Mouse (Mus musculus): ENCODE results near the gene Gp1ba. TPM values are rescaled to one million over a fixed set of nuclear protein-coding genes. Genes with fewer than 3 reads are reported as not detected.

Gene Gp1ba
- polyA plus RNA-seq, 1 experiment from 2014 or later, result 1.2 TPM

- WGBS, result 46% methylated on average over 7 of the region's 7 CpGs
Observed at GRCm38 (mm10) chr11:70621972-70622814, 16.7 kb upstream of the Gp1ba start.

GRCm38 (mm10) chr11:70623053-70623742 is 15.7 kb upstream of the Gp1ba start:
- Histone ChIP-seq H3K9me3 (ENCODE audit: control insufficient read depth, low read length) (no peaks in the 10 kb centered on the region), H3K9ac (ENCODE audit: low read depth, low read length) (no peak overlapping the region), H3K4me1 (replicated peaks; ENCODE audit: control insufficient read depth, insufficient read depth, low read length) (no peaks in the 10 kb centered on the region), H3K4me2 (replicated peaks; ENCODE audit: low read depth, low read length) (no peak overlapping the region), H3K4me3 (ENCODE audit: low read depth, low read length) (no peak overlapping the region), H3K36me3 (ENCODE audit: control insufficient read depth, insufficient read depth, low read length) (no peaks in the 10 kb centered on the region), H3K27me3 (ENCODE audit: control insufficient read depth, insufficient read depth, low read length) (peaks cover 2% of the 10 kb centered on the region; the same call in 1 of the 2 replicates), H3K27ac (ENCODE audit: low read depth, low read length) (no peak overlapping the region)
- DNase-seq (ENCODE audit: low spot score), result no peak
- WGBS, result 82% methylated on average over 10 of the region's 10 CpGs
- no peak for ATAC-seq (ENCODE audit: low FRiP score)

More at GRCm38 (mm10) chr11:70621972-70622814, 16.7 kb upstream of the Gp1ba start:
- H3K4me1 ChIP-seq (replicated peaks; ENCODE audit: control insufficient read depth, insufficient read depth, low read length), result no peaks in the 10 kb centered on the region
- peaks cover 2% of the 10 kb centered on the region; the same call in 1 of the 2 replicates for H3K27me3 ChIP-seq (ENCODE audit: control insufficient read depth, insufficient read depth, low read length)
- H3K4me2 ChIP-seq (replicated peaks; ENCODE audit: low read depth, low read length), result no peak overlapping the region
- ATAC-seq (ENCODE audit: low FRiP score) (no peak), DNase-seq (ENCODE audit: low spot score) (no peak)
- H3K36me3 ChIP-seq (ENCODE audit: control insufficient read depth, insufficient read depth, low read length), result no peaks in the 10 kb centered on the region
- no peak overlapping the region for H3K4me3 ChIP-seq (ENCODE audit: low read depth, low read length)
- no peaks in the 10 kb centered on the region for H3K9me3 ChIP-seq (ENCODE audit: control insufficient read depth, low read length)
- H3K9ac ChIP-seq (ENCODE audit: low read depth, low read length), result no peak overlapping the region
- no peak overlapping the region for H3K27ac ChIP-seq (ENCODE audit: low read depth, low read length)

- ATAC-seq (ENCODE audit: low FRiP score) (no peak), DNase-seq (ENCODE audit: low spot score) (peak; percentile 78)
- no peak overlapping the region for H3K27ac ChIP-seq (ENCODE audit: low read depth, low read length)
- no peak overlapping the region for H3K4me3 ChIP-seq (ENCODE audit: low read depth, low read length)
- H3K36me3 ChIP-seq (ENCODE audit: control insufficient read depth, insufficient read depth, low read length), result no peaks in the 10 kb centered on the region
- H3K4me2 ChIP-seq (replicated peaks; ENCODE audit: low read depth, low read length), result no peak overlapping the region
- 49% methylated on average over 4 of the region's 4 CpGs for WGBS
- H3K9me3 ChIP-seq (ENCODE audit: control insufficient read depth, low read length), result no peaks in the 10 kb centered on the region
- peaks cover 2% of the 10 kb centered on the region; the same call in 1 of the 2 replicates for H3K27me3 ChIP-seq (ENCODE audit: control insufficient read depth, insufficient read depth, low read length)
- H3K4me1 ChIP-seq (replicated peaks; ENCODE audit: control insufficient read depth, insufficient read depth, low read length), result no peaks in the 10 kb centered on the region
- H3K9ac ChIP-seq (ENCODE audit: low read depth, low read length), result no peak overlapping the region
Observed at GRCm38 (mm10) chr11:70625473-70625872, 13.4 kb upstream of the Gp1ba start.

DNA sequence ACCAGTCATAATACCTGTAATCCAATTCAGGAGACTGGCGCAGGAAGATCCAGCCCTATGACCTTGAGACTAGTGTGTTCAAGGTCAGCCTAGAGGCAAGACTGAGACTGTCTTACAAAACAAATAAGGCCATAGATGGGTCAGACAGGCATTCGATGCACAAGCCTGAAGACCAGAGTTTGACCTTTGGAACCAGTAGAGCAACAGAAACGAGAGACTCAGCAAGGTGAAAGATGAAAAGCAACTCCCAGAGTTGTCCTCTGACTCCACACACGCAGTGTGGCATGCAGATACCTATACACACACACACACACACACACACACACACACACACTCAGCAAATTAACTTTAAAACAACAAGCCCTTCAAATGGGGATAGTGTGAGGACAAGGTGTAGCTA is 12.0 kb upstream of the Gp1ba start:
- H3K9me3 ChIP-seq (ENCODE audit: control insufficient read depth, low read length), result no peaks in the 10 kb centered on the region
- no peak overlapping the region for H3K4me2 ChIP-seq (replicated peaks; ENCODE audit: low read depth, low read length)
- WGBS, result 77% methylated on average over 4 of the region's 4 CpGs
- ATAC-seq (ENCODE audit: low FRiP score) (no peak), DNase-seq (ENCODE audit: low spot score) (no peak)
- H3K27ac ChIP-seq (ENCODE audit: low read depth, low read length), result no peak overlapping the region
- H3K27me3 ChIP-seq (ENCODE audit: control insufficient read depth, insufficient read depth, low read length), result peaks cover 2% of the 10 kb centered on the region; the same call in 1 of the 2 replicates
- no peak overlapping the region for H3K4me3 ChIP-seq (ENCODE audit: low read depth, low read length)
- no peak overlapping the region for H3K9ac ChIP-seq (ENCODE audit: low read depth, low read length)
- no peaks in the 10 kb centered on the region for H3K4me1 ChIP-seq (replicated peaks; ENCODE audit: control insufficient read depth, insufficient read depth, low read length)
- no peaks in the 10 kb centered on the region for H3K36me3 ChIP-seq (ENCODE audit: control insufficient read depth, insufficient read depth, low read length)

- no peaks in the 10 kb centered on the region for H3K9me3 ChIP-seq (ENCODE audit: control insufficient read depth, low read length)
- 77% methylated on average over 2 of the region's 2 CpGs for WGBS
- H3K9ac ChIP-seq (ENCODE audit: low read depth, low read length), result no peak overlapping the region
- ATAC-seq (ENCODE audit: low FRiP score) (no peak), DNase-seq (ENCODE audit: low spot score) (no peak)
- no peak overlapping the region for H3K27ac ChIP-seq (ENCODE audit: low read depth, low read length)
- H3K27me3 ChIP-seq (ENCODE audit: control insufficient read depth, insufficient read depth, low read length), result no peaks in the 10 kb centered on the region
- H3K4me1 ChIP-seq (replicated peaks; ENCODE audit: control insufficient read depth, insufficient read depth, low read length), result no peaks in the 10 kb centered on the region
- H3K36me3 ChIP-seq (ENCODE audit: control insufficient read depth, insufficient read depth, low read length), result no peaks in the 10 kb centered on the region
- H3K4me2 ChIP-seq (replicated peaks; ENCODE audit: low read depth, low read length), result no peak overlapping the region
- H3K4me3 ChIP-seq (ENCODE audit: low read depth, low read length), result no peak overlapping the region
Observed at GRCm38 (mm10) chr11:70628431-70628830, 10.5 kb upstream of the Gp1ba start.

DNA sequence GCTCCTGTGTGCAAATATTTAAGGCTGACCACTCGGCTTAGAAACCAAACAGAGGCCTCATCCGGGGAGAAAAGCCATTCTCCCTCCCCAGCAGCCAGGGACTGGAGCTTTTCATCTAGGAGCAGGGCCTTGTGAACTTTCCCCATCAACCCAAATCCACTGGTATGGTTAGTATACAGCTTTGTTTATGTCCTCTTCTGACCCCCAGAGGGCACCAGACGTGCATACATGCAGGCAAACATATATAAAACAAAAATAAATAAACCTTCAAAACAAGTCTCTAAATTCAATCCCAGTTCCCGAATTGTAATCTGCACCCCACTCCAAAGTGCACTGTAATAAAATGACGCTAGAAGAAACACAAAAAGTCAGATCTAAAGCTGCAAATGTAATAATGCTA is 9.4 kb upstream of the Gp1ba start:
- H3K4me2 ChIP-seq (replicated peaks; ENCODE audit: low read depth, low read length), result no peak overlapping the region
- no peaks in the 10 kb centered on the region for H3K36me3 ChIP-seq (ENCODE audit: control insufficient read depth, insufficient read depth, low read length)
- no peak overlapping the region for H3K27ac ChIP-seq (ENCODE audit: low read depth, low read length)
- 63% methylated on average over 5 of the region's 5 CpGs for WGBS
- H3K4me3 ChIP-seq (ENCODE audit: low read depth, low read length), result no peak overlapping the region
- DNase-seq (ENCODE audit: low spot score), result no peak
- no peaks in the 10 kb centered on the region for H3K9me3 ChIP-seq (ENCODE audit: control insufficient read depth, low read length)
- no peak for ATAC-seq (ENCODE audit: low FRiP score)
- no peaks in the 10 kb centered on the region for H3K27me3 ChIP-seq (ENCODE audit: control insufficient read depth, insufficient read depth, low read length)
- H3K9ac ChIP-seq (ENCODE audit: low read depth, low read length), result no peak overlapping the region
- H3K4me1 ChIP-seq (replicated peaks; ENCODE audit: control insufficient read depth, insufficient read depth, low read length), result no peaks in the 10 kb centered on the region

GRCm38 (mm10) chr11:70630129-70630528 is 8.8 kb upstream of the Gp1ba start:
- Histone ChIP-seq H3K4me1 (replicated peaks; ENCODE audit: control insufficient read depth, insufficient read depth, low read length) (no peaks in the 10 kb centered on the region), H3K27ac (ENCODE audit: low read depth, low read length) (no peak overlapping the region), H3K36me3 (ENCODE audit: control insufficient read depth, insufficient read depth, low read length) (no peaks in the 10 kb centered on the region), H3K4me2 (replicated peaks; ENCODE audit: low read depth, low read length) (no peak overlapping the region), H3K27me3 (ENCODE audit: control insufficient read depth, insufficient read depth, low read length) (no peaks in the 10 kb centered on the region), H3K4me3 (ENCODE audit: low read depth, low read length) (no peak overlapping the region), H3K9me3 (ENCODE audit: control insufficient read depth, low read length) (no peaks in the 10 kb centered on the region), H3K9ac (ENCODE audit: low read depth, low read length) (no peak overlapping the region)
- DNase-seq (ENCODE audit: low spot score) (no peak), ATAC-seq (ENCODE audit: low FRiP score) (no peak)
- WGBS, result 74% methylated on average over 7 of the region's 7 CpGs

DNA sequence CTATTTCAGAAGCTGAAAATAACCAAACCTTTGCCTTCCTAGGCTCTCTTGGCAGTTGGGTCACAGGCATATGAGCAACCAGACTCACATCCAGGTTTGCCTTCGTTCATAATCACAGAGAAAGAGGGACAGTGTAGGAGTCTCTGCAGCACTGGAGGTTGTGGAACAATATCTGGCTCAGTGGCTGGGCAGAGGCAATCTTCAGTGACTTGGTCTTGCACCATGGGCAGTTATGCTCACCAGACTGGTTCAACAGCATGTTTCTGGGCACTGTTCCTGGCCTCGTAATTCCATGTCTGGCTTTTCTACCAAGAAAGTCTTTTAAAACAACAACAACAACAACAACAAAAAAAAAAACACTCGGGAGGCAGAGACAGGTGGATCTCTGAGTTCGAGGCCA is 3.3 kb upstream of the Gp1ba start:
- DNase-seq (ENCODE audit: low spot score), result no peak
- Histone ChIP-seq H3K4me2 (replicated peaks; ENCODE audit: low read depth, low read length) (no peak overlapping the region), H3K27me3 (ENCODE audit: control insufficient read depth, insufficient read depth, low read length) (no peaks in the 10 kb centered on the region), H3K4me1 (replicated peaks; ENCODE audit: control insufficient read depth, insufficient read depth, low read length) (no peaks in the 10 kb centered on the region), H3K9ac (ENCODE audit: low read depth, low read length) (no peak overlapping the region), H3K4me3 (ENCODE audit: low read depth, low read length) (no peak overlapping the region), H3K36me3 (ENCODE audit: control insufficient read depth, insufficient read depth, low read length) (no peaks in the 10 kb centered on the region), H3K9me3 (ENCODE audit: control insufficient read depth, low read length) (no peaks in the 10 kb centered on the region), H3K27ac (ENCODE audit: low read depth, low read length) (no peak overlapping the region)
- no peak for ATAC-seq (ENCODE audit: low FRiP score)
- 80% methylated on average over 4 of the region's 4 CpGs for WGBS

All from hindbrain, embryonic 11.5 days (tissue).